11 mouse cellular contexts compared by ENCODE assay signal in the genomic region with DNA sequence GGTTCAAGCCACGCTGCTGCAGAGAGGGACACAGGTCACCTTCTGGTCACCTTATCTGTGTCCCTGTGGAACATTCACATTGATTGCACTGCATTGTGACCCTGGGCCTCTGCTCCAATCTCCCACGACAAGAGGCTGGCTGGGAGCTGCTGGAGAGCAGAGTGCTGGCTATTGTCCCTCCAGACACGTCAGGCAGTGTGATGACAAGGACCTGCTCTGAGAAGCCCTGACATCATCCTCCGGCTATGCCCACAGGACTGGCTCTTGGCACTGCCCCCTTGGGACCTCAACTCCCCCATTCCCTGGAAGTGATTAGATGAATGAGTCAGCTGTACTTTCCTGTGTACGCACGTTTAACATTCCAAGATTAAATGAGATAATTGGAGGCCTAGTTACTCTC. TPM values are rescaled to one million over a fixed set of nuclear protein-coding genes. Genes with fewer than 3 reads are reported as not detected.
A peak's percentile ranks its signal among the peaks of the same experiment; 100 is the strongest.
DNase-seq lines count a peak whose midpoint lies in the region.
"Had no signal": no experiment of that assay in that cellular context is flagged by ENCODE, and none has a peak within 500 bp of the region (broad histone marks: within the 10 kb centered on the region; RNA-seq: fewer than 3 reads in every experiment).

No protein-coding gene starts in this region.

- peak; percentile 43 for DNase-seq in retina, postnatal 1 day
- DNase-seq in retina, embryonic 14.5 days (ENCODE audit: low spot score) = no peak
- peak; percentile 78 to 91 for DNase-seq in heart, adult 18-20 months
- DNase-seq in heart, postnatal 14 days = peak; percentile 67 to 82
- no peak for DNase-seq in cerebellum, adult 11 months
- DNase-seq in cerebellum, postnatal 10 days = no peak
- DNase-seq in cerebellum, postnatal 4 days (ENCODE audit: low spot score in 2 of 2) = no peak
- DNase-seq: cerebellum, adult 2 months; forebrain, postnatal 0 days; kidney, adult 8-10 months; thymus, postnatal 36 days had no signal

- intact Hi-C loops in heart, postnatal 14 days (cut with DNase I) = loop anchor here (5.0 kb wide), 1 partner anchor 93 kb away; no protein-coding TSS in a partner anchor

RNA-seq across cellular contexts. Expression of gene Arhgap44, which starts 46.7 kb away (rescaled TPM):
- total RNA-seq in heart, adult 18-20 months (2021) = 10 to 100 TPM; 21.5 to 23.3 TPM
- 10 to 100 TPM; 16.7 to 18.9 TPM for total RNA-seq in heart, postnatal 14 days (2021)

RNA-seq across cellular contexts. Expression of gene 1700086D15Rik, which starts 49.8 kb away (rescaled TPM):
- total RNA-seq in heart, adult 18-20 months (2021) = not detected
- total RNA-seq in heart, postnatal 14 days (2021) = under 1 TPM; 0.27 to 0.60 TPM

Comparison
In these comparisons a context has a peak if more than half of its experiments do, and no peak if none do; other contexts are left out.
1. DNase-seq: peak in retina, postnatal 1 day (single experiment), heart, adult 18-20 months (2 of 2) and heart, postnatal 14 days (2 of 2); none in retina, embryonic 14.5 days (single experiment), cerebellum, adult 11 months (single experiment), cerebellum, postnatal 10 days (0 of 2) and cerebellum, postnatal 4 days (0 of 2).